Mouse (Mus musculus): ENCODE measurements around the gene Bcor.
A peak's percentile ranks its signal among the peaks of the same experiment; 100 is the strongest.

GRCm38 (mm10) chrX:12078195-12079058, 81.7 kb downstream of the Bcor start:
- TF ChIP-seq CHD2 (IDR thresholded peaks at IDR 0.05; ENCODE audit: low read depth, low read length): no peak
- TF ChIP-seq MAFK (IDR thresholded peaks at IDR 0.05; ENCODE audit: insufficient read depth, low read depth, low read length): no peak
- no peak for TF ChIP-seq ZNF384 (IDR thresholded peaks at IDR 0.05; ENCODE audit: low read depth, low read length)
- no peak for TF ChIP-seq ZC3H11A (IDR thresholded peaks at IDR 0.05; ENCODE audit: borderline replicate concordance, low read depth, low read length)
- 0 out of 2 replicates have a peak, but pooled peaks have one; percentile 17 for TF ChIP-seq HCFC1 (IDR thresholded peaks at IDR 0.05; ENCODE audit: borderline replicate concordance, insufficient read depth, low read length)
